Comparison of ENCODE assay signal across 8 mouse cellular contexts in the genomic region with DNA sequence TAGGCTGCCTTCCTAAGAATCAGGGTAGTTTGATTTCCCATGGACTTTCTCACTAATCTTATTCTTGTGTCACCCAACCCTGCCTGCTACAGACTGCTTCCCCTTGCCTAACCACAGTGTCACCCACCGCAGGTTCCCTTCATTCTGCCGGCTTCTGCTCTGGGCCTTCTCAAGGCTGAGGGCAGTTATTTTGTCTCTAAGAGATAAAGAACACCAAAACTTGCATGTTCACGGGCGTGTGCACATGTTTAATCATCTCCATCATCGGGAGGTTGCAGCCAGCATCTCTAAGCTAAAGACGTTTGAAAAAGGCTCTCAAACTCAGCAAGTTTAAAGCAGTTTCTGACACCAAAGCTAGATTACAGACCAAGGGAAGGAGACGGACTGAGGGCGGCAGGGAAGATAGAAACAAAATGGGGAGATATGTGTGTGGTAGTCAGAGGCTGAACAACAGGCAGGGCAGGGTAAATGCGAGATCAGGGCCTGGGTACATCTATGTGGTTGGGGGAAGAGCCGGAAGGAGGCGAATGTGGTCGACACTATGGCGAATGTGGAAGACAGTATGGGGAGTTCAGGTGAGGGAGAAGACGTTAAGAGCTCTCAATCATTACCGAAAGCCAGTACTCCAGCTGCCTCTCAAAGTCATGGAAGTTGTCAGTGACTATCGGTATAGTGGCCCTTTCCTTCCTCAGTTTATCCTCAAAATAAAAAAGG. TPM values are rescaled to one million over a fixed set of nuclear protein-coding genes. Genes with fewer than 3 reads are reported as not detected.
A peak's percentile ranks its signal among the peaks of the same experiment; 100 is the strongest.
DNase-seq lines count a peak whose midpoint lies in the region; ATAC-seq and TF ChIP-seq lines count a peak whose summit lies in the region.

No protein-coding gene starts in this region.

- peak overlapping the region; percentile 70 for H3K4me2 ChIP-seq in embryonic facial prominence, embryonic 12.5 days (replicated peaks)
- H3K4me2 ChIP-seq in midbrain, embryonic 13.5 days (replicated peaks): peak overlapping the region; percentile 93

- 22% methylated on average over 16 of the region's 16 CpGs for WGBS in kidney, adult 2 months
- 25% methylated on average over 16 of the region's 16 CpGs for WGBS in embryonic facial prominence, embryonic 12.5 days
- WGBS in midbrain, embryonic 13.5 days: 30% methylated on average over 16 of the region's 16 CpGs

- H3K9ac ChIP-seq in embryonic facial prominence, embryonic 12.5 days: peak overlapping the region; percentile 74
- H3K9ac ChIP-seq in midbrain, embryonic 13.5 days (replicated peaks): peak overlapping the region; percentile 85

- H3K27me3 ChIP-seq in kidney, adult 2 months (replicated peaks; ENCODE audit: control insufficient read depth, insufficient read depth, low read length): no peaks in the 10 kb centered on the region
- H3K27me3 ChIP-seq in embryonic facial prominence, embryonic 12.5 days: no peaks in the 10 kb centered on the region
- H3K27me3 ChIP-seq in midbrain, embryonic 13.5 days: no peaks in the 10 kb centered on the region

- ATAC-seq in embryonic facial prominence, embryonic 12.5 days (ENCODE audit: insufficient number of reproducible peaks, insufficient read depth, low FRiP score, low TSS enrichment): no peak
- peak; percentile 13 for ATAC-seq in inflammation-experienced regulatory T-cells, adult 6 months
- no peak for ATAC-seq in midbrain, embryonic 13.5 days

- TF ChIP-seq CTCF in kidney, adult 2 months (conservative IDR thresholded peaks at IDR 0.05; ENCODE audit: insufficient read depth, insufficient read length, low read depth, low read length): no peak

- H3K4me3 ChIP-seq in kidney, adult 2 months (ENCODE audit: insufficient read depth, low read depth, low read length): peak overlapping the region; percentile 93
- peak overlapping the region; percentile 65 for H3K4me3 ChIP-seq in embryonic facial prominence, embryonic 12.5 days
- peak overlapping the region; percentile 72 for H3K4me3 ChIP-seq in midbrain, embryonic 13.5 days (replicated peaks)

- no peaks in the 10 kb centered on the region for H3K9me3 ChIP-seq in embryonic facial prominence, embryonic 12.5 days
- H3K9me3 ChIP-seq in midbrain, embryonic 13.5 days: no peaks in the 10 kb centered on the region

- H3K27ac ChIP-seq in kidney, adult 2 months (ENCODE audit: insufficient read depth, low read depth, low read length): peak overlapping the region; percentile 12; the same call in 1 of the 2 replicates
- H3K27ac ChIP-seq in embryonic facial prominence, embryonic 12.5 days: peak overlapping the region; percentile 93
- no peak overlapping the region for H3K27ac ChIP-seq in midbrain, embryonic 13.5 days

- DNase-seq in kidney, adult 2 months: peak; percentile 19
- DNase-seq in kidney, postnatal 36 days: no peak
- peak; percentile 63 for DNase-seq in thymus, postnatal 25 days
- no peak for DNase-seq in frontal cortex, postnatal 14 days (ENCODE audit: low spot score in 2 of 2)
- DNase-seq in cerebellum, postnatal 36 days: no peak

- H3K36me3 ChIP-seq in kidney, adult 2 months (ENCODE audit: control insufficient read depth, insufficient read depth, low read length): no peaks in the 10 kb centered on the region
- H3K36me3 ChIP-seq in embryonic facial prominence, embryonic 12.5 days: no peaks in the 10 kb centered on the region; the same call in 1 of the 2 replicates
- no peaks in the 10 kb centered on the region for H3K36me3 ChIP-seq in midbrain, embryonic 13.5 days

- no peak for TF ChIP-seq POLR2A in kidney, adult 2 months (IDR thresholded peaks at IDR 0.05; ENCODE audit: low read depth, low read length)

- H3K4me1 ChIP-seq in kidney, adult 2 months (ENCODE audit: control insufficient read depth, insufficient read depth, low read length): peaks cover 26% of the 10 kb centered on the region
- peaks cover 39% of the 10 kb centered on the region for H3K4me1 ChIP-seq in embryonic facial prominence, embryonic 12.5 days
- H3K4me1 ChIP-seq in midbrain, embryonic 13.5 days (replicated peaks): peaks cover 46% of the 10 kb centered on the region

RNA-seq across cellular contexts. Expression of a gene that starts 7.0 kb away (rescaled TPM):
- 39.2 and 52.3 TPM in 2 replicates for polyA plus RNA-seq in kidney, adult 2 months (2012; rRNA removed)
- polyA plus RNA-seq in embryonic facial prominence, embryonic 12.5 days (2016; fragmentation: Nextera tagmentation; extraction: Ambion mirVana): 48.7 and 50.0 TPM in 2 replicates
- 100 to 1,000 TPM; 135 to 199 (median 174) TPM for polyA plus RNA-seq in inflammation-experienced regulatory T-cells, adult 6 months (2017; shearing (Covaris generic))
- 14.4 and 17.6 TPM in 2 replicates for polyA plus RNA-seq in midbrain, embryonic 13.5 days (2015; fragmentation: Nextera tagmentation; extraction: Ambion mirVana)

RNA-seq across cellular contexts. Expression of a gene that starts 18.8 kb away (rescaled TPM):
- 33.6 and 37.0 TPM in 2 replicates for polyA plus RNA-seq in kidney, adult 2 months (2012; rRNA removed)
- 24.6 and 25.0 TPM in 2 replicates for polyA plus RNA-seq in embryonic facial prominence, embryonic 12.5 days (2016; fragmentation: Nextera tagmentation; extraction: Ambion mirVana)
- polyA plus RNA-seq in inflammation-experienced regulatory T-cells, adult 6 months (2017; shearing (Covaris generic)): 10 to 100 TPM; 46.3 to 50.9 (median 48.2) TPM
- polyA plus RNA-seq in midbrain, embryonic 13.5 days (2015; fragmentation: Nextera tagmentation; extraction: Ambion mirVana): 8.1 and 8.5 TPM in 2 replicates

RNA-seq across cellular contexts. Expression of a gene that starts 38.8 kb away (rescaled TPM):
- polyA plus RNA-seq in kidney, adult 2 months (2012; rRNA removed): 50.8 and 65.9 TPM in 2 replicates
- 78.4 and 83.3 TPM in 2 replicates for polyA plus RNA-seq in embryonic facial prominence, embryonic 12.5 days (2016; fragmentation: Nextera tagmentation; extraction: Ambion mirVana)
- 10 to 100 TPM; 46.4 to 51.1 (median 47.1) TPM for polyA plus RNA-seq in inflammation-experienced regulatory T-cells, adult 6 months (2017; shearing (Covaris generic))
- polyA plus RNA-seq in midbrain, embryonic 13.5 days (2015; fragmentation: Nextera tagmentation; extraction: Ambion mirVana): 50.1 and 51.6 TPM in 2 replicates

RNA-seq across cellular contexts. Expression of a gene that starts 38.9 kb away (rescaled TPM):
- 13.0 and 13.3 TPM in 2 replicates for polyA plus RNA-seq in kidney, adult 2 months (2012; rRNA removed)
- polyA plus RNA-seq in embryonic facial prominence, embryonic 12.5 days (2016; fragmentation: Nextera tagmentation; extraction: Ambion mirVana): 46.6 and 46.9 TPM in 2 replicates
- 10 to 100 TPM; 34.1 to 42.1 (median 39.1) TPM for polyA plus RNA-seq in inflammation-experienced regulatory T-cells, adult 6 months (2017; shearing (Covaris generic))
- 27.2 and 27.4 TPM in 2 replicates for polyA plus RNA-seq in midbrain, embryonic 13.5 days (2015; fragmentation: Nextera tagmentation; extraction: Ambion mirVana)

Comparison
In these comparisons a context has a peak if more than half of its experiments do, and no peak if none do; other contexts are left out.
1. DNase-seq: peak in kidney, adult 2 months (single experiment) and thymus, postnatal 25 days (single experiment); none in kidney, postnatal 36 days (0 of 2), frontal cortex, postnatal 14 days (0 of 2) and cerebellum, postnatal 36 days (0 of 2).
2. Peak in every context shown above with its lines, with median percentiles within 50 percentile points of each other: H3K4me3 ChIP-seq.